Mouse (Mus musculus): Measurements from ENCODE around the gene Art1. TPM values are rescaled to one million over a fixed set of nuclear protein-coding genes. Genes with fewer than 3 reads are reported as not detected.

The Art1 gene
- polyA plus RNA-seq, 1 experiment from 2014 or later, result not detected

DNA sequence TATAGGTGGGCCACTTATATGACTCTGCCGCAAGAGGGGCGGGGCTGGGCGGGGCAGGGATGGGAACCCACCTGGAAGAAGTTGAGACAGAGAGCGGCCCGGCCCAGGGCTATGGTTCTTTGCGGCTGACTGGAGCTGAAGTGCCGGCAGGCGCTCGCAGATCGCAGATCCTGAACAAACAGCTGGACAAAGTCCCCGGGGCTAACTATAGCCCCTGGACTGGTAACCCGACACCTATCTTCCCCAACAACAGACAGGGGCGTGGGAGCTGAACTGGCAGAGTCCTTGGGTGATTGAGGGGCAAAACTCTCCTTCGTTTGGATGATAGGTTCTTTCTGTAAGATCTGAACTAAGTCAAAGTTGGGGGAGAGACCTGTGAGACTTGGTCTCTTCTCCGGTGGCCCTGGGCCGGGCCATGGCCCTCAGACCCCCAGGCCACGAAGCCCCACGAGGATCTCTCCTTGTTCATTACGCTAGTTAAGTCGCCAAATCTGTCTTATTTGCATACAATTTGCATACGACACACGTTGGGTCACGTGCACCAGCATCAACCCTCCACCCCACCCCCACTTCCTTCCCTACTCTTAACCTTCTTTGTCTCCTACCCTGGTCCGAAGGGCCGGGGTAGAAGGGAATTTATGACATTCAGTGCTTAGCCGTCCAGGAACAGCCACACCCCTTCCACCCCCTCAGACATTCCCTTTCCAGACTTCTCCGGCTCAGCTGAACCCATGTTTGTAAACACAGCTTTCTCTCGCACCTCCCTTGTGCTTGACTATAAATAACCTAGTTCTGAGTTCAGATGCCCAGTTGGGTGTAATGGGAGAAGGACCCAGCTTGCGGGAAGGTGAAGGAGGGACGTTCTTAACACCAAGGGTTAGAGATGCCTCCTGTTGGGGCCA lies 1.5 kb upstream of the Art1 start:
- 20% methylated on average over 30 of the region's 30 CpGs for WGBS (ENCODE audit: missing documents)

DNA sequence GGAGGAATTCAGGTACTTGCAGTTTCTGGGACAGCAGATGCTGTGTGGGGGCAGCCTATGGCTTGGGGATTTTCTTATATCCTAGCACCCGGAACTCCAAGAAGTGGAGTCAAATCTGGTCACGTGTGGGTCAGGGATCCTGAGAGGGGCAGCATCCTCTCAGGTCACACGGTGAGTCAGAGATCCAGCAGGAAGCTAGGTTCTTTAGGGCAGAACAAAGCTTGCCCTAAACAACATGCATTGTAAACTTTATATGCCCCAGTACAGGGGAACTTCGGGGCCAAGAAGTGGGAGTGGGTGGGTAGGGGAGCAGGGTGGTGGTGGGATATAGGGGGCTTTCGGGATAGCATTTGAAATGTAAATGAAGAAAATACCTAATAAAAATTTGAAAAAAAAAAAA lies 675 bp upstream of the Art1 start:
- H3K27ac ChIP-seq, result no peak overlapping the region
- no peaks in the 10 kb centered on the region for H3K79me2 ChIP-seq (ENCODE audit: inconsistent target)
- H3K36me3 ChIP-seq (ENCODE audit: inconsistent target), result no peaks in the 10 kb centered on the region
- WGBS (ENCODE audit: missing documents), result 89% methylated on average over 4 of the region's 5 CpGs
- no peak overlapping the region for H3K4me3 ChIP-seq (ENCODE audit: inconsistent target)

More for the DNA sequence above, 1.5 kb upstream of the Art1 start:
- no peak overlapping the region for H3K27ac ChIP-seq
- H3K4me3 ChIP-seq (ENCODE audit: inconsistent target), result no peak overlapping the region
- no peaks in the 10 kb centered on the region for H3K36me3 ChIP-seq (ENCODE audit: inconsistent target)
- H3K79me2 ChIP-seq (ENCODE audit: inconsistent target), result no peaks in the 10 kb centered on the region

DNA sequence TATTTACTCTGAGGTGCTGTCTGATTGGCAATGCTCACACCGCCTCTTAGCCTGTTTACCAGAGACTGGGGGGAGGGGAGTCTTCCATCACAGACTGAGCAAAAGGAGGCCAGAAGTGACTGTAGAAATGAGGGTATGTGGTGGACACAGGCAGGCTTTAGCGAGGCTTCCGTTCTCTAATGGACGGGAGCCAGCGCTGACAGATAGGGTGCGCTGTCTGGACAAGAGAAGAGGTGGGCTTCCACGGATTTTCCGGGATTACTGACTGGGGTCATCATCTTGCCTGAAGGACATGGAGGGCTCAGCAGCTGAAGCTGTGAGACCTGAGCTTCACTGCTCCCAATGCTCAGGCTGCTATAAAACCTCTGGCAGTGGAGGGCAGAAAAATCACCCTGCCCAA lies 698 bp downstream of the Art1 start:
- H3K79me2 ChIP-seq (ENCODE audit: inconsistent target), result no peaks in the 10 kb centered on the region
- H3K27ac ChIP-seq, result no peak overlapping the region
- H3K4me3 ChIP-seq (ENCODE audit: inconsistent target), result no peak overlapping the region
- WGBS (ENCODE audit: missing documents), result 86% methylated on average over 8 of the region's 8 CpGs
- H3K36me3 ChIP-seq (ENCODE audit: inconsistent target), result no peaks in the 10 kb centered on the region

DNA sequence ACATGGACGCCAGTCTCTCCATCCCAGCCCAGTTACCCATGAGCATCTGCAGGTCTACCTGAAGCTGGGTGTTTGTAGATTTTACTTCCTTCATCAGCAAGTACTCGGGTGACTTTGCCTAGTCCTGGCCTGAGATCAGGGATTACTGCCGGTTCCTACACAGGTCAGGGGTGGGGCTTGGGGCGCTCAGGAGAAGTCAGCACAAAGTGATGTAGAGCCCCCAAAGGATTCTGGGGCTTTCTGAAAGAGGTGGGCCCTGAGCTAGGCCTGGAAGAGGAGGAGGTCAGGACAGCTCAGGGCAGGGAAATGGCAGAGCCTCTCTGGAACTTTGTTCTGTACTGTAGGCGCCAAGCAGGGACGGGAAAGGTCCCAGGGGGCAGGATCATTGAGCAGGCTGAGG lies 1.2 kb downstream of the Art1 start:
- Histone ChIP-seq H3K79me2 (ENCODE audit: inconsistent target) (no peaks in the 10 kb centered on the region), H3K27ac (no peak overlapping the region), H3K36me3 (ENCODE audit: inconsistent target) (no peaks in the 10 kb centered on the region), H3K4me3 (ENCODE audit: inconsistent target) (no peak overlapping the region)
- WGBS (ENCODE audit: missing documents), result 80% methylated on average over 6 of the region's 6 CpGs

DNA sequence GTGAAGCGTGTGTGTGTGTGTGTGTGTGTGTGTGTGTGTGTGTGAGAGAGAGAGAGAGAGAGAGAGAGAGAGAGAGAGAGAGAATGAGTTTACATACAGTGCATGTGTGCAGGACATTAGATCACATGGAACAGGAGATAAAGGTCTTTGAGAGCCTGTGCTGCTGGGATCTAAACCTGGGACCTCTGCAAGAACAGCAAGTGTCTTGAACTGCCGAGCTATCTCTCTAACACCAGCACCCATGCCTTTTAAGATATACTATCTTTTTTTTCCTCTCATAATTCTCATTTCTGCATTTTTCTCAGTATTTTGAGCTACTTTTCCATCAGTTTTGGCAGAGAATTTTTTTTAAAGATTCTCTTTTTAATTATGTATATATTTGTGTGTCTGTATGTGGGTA lies 2.0 kb downstream of the Art1 start:
- no peak overlapping the region for H3K27ac ChIP-seq
- no peaks in the 10 kb centered on the region for H3K79me2 ChIP-seq (ENCODE audit: inconsistent target)
- H3K4me3 ChIP-seq (ENCODE audit: inconsistent target), result no peak overlapping the region
- H3K36me3 ChIP-seq (ENCODE audit: inconsistent target), result no peaks in the 10 kb centered on the region
- 81% methylated on average over 2 of the region's 2 CpGs for WGBS (ENCODE audit: missing documents)

DNA sequence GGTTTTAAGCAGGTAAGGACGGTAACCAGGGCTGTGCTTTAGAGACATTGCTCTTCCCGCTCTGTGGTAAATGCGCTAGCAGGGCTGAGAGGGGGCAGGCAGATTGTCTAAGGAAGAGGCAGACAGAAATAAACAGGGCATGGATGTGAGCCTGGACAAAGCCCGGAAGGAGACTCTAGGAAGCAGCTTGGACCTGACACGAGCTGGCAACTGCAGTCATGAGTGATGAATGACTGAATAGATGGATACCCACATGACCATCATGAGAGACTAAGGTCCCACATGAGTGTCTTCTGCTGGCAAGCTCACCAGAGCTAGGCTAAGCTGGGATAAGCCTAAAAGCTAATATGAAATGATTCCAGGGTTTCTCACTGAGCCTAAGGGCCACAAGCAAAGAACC lies 2.6 kb downstream of the Art1 start:
- Histone ChIP-seq H3K27ac (no peak overlapping the region), H3K4me3 (ENCODE audit: inconsistent target) (no peak overlapping the region), H3K36me3 (ENCODE audit: inconsistent target) (no peaks in the 10 kb centered on the region), H3K79me2 (ENCODE audit: inconsistent target) (no peaks in the 10 kb centered on the region)
- 80% methylated on average over 5 of the region's 5 CpGs for WGBS (ENCODE audit: missing documents)

DNA sequence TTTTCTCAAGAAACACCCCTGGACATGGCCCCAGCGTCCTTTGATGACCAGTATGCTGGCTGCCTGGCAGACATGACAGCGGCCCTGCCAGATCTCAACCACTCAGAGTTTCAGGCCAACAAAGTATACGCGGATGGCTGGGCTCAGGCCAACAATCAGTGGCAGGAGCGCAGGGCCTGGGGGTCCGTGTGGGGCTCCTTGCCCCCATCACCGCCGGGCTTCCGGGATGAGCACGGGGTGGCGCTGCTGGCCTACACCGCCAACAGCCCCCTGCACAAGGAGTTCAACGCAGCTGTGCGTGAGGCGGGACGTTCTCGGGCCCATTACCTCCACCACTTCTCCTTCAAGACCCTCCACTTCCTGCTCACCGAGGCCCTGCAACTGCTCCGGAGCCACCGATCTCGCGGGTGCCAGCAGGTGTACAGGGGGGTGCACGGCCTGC lies 5.2 kb downstream of the Art1 start:
- Histone ChIP-seq H3K79me2 (ENCODE audit: inconsistent target) (no peaks in the 10 kb centered on the region), H3K27ac (no peak overlapping the region), H3K36me3 (ENCODE audit: inconsistent target) (no peaks in the 10 kb centered on the region), H3K4me3 (ENCODE audit: inconsistent target) (no peak overlapping the region)
- 43% methylated on average over 20 of the region's 23 CpGs for WGBS (ENCODE audit: missing documents)

DNA sequence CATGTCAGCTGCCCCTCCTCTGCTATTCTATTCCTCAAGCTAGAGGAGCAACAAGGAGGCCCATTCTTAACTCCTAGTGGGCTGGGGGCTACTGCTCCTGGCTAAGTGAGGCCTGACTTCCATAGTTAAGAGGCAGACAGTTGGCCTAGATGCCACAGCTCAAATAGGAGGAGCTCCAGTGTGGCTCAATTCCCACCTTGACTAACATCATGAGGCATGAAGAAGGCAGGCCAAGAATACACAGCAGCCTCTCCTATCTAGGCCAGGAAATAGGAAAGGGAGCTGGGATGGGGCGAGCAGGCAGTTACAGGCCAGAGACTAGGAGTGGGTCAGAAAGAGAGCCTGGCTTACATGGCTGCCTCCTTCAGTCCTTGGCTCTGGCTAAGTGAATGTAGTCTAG lies 6.7 kb downstream of the Art1 start:
- WGBS (ENCODE audit: missing documents), result 100% methylated on average over 1 of the region's 1 CpGs
- H3K27ac ChIP-seq, result no peak overlapping the region
- H3K79me2 ChIP-seq (ENCODE audit: inconsistent target), result no peaks in the 10 kb centered on the region
- no peaks in the 10 kb centered on the region for H3K36me3 ChIP-seq (ENCODE audit: inconsistent target)
- H3K4me3 ChIP-seq (ENCODE audit: inconsistent target), result no peak overlapping the region

DNA sequence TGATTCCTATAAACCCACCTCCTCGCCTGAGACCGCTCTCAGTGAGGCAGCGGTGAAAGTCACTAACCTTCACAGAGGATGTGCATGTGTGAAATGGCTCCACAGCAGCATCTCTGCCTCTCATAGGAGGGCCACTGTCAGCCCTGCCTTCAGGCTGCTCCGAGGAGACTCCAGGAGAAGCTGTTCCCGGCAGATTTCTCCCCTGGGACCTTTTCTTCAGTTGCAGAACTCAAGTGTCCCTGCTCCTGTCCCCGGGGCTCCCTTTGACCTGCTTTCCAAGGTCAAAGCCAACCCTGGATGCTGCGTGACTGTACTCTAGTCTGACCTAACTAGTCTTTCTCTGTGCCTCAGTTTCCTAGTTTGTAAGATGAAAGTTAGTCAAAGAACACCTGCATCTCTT lies 7.6 kb downstream of the Art1 start, which contains the start of gene Art5:
TSS of gene Art5 (minus strand) at position 319 of the 400 bp plus-strand sequence.
- Histone ChIP-seq H3K4me3 (ENCODE audit: inconsistent target) (no peak within 1 kb of the TSS), H3K27ac (no peak within 1 kb of the TSS), H3K36me3 (ENCODE audit: inconsistent target) (no peaks in the 10 kb centered on the region), H3K79me2 (ENCODE audit: inconsistent target) (no peaks in the 10 kb centered on the region)
- 86% methylated on average over 7 of the region's 7 CpGs for WGBS (ENCODE audit: missing documents)

DNA sequence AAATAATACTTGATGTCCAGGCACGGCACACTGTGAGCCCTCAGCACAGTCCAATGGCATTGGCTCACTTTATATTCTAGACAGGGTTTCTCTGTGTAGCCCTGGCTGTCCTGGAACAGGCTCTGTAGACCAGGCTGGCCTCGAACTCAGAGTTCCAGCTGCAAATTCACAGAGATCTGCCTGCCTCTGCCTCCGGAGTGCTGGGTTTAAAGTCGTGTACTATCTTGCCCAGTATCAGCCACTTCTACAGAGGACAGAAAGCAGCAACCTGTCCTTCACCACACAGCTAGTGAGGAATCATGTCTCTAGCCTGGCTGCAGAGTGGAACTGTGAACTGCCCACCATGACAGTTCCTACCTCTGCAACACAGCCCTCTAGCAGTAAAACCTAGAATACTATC lies 8.2 kb downstream of the Art1 start:
- Histone ChIP-seq H3K36me3 (ENCODE audit: inconsistent target) (no peaks in the 10 kb centered on the region), H3K79me2 (ENCODE audit: inconsistent target) (no peaks in the 10 kb centered on the region), H3K27ac (no peak overlapping the region), H3K4me3 (ENCODE audit: inconsistent target) (no peak overlapping the region)
- WGBS (ENCODE audit: missing documents), result 88% methylated on average over 4 of the region's 4 CpGs

DNA sequence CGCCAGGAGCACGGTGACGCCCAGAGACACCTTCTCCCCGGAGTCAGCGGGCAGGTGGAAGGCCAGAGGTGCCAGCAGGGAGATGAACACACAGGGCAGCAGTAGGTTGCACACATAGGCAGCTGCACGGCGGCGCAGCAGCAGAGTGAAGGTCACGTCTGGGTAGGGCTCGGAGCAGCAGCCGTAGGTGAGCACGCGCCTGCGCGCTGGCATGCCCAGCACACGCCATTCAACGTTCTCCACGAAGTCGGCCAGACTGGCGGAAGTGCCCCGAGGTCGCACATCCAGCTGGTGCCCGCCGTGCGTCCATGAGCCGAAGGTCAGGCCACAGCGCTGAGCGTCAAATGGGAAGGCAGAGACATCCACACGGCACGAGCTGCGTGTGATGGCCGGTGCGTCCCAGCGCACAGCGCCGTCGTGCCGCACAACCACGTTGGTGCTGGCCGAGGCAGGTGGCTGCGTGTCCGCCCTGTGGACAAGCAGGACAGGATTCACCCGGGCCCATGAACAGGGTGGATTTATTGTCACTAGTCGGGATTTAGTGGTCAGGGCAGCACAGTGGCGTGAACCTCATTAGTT lies 11.7 kb downstream of the Art1 start:
- Histone ChIP-seq H3K4me3 (ENCODE audit: inconsistent target) (no peak overlapping the region), H3K27ac (no peak overlapping the region), H3K79me2 (ENCODE audit: inconsistent target) (no peaks in the 10 kb centered on the region), H3K36me3 (ENCODE audit: inconsistent target) (no peaks in the 10 kb centered on the region)
- WGBS (ENCODE audit: missing documents), result 93% methylated on average over 44 of the region's 45 CpGs

DNA sequence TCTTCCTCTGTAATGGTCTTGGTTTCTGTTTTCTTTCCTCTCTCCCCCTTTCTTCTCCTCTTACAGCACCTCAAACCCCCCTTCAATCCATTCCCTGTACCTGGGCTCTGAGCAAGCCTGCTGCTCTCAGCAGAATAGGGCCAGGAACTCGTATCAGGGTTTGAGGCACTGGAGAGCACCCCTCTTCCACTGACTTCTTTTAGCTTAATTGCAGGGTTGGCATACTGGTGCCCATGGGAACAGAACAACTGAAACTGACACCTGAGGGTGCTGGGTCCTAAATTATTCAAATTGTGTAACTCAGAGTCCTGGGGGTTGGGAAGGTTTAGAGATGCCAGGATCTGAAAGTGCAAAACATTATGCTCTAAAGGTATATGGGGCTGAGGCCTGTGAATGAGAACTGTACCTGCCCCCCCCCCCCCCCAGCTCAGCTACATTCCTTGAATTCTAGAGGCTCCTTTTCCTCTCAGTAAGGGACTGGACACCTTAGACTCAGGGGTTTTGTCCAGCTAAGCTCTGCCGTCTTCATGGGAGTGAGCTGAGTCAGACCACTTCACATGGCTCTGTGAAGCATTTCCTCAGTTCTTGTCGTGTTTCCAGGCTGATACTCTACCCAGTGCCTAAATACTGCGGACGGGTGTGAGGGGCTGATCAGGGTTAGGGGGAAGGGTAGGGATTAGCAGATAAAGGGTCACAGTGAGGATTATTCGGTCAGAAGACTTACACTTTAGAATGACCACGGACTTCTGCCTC lies 15.2 kb downstream of the Art1 start, which contains the start of gene Chrna10:
TSS of gene Chrna10 (minus strand) at position 250 of the 753 bp plus-strand sequence.
- WGBS (ENCODE audit: missing documents), result 76% methylated on average over 7 of the region's 7 CpGs
- peaks cover 23% of the 10 kb centered on the region for H3K36me3 ChIP-seq (ENCODE audit: inconsistent target)
- H3K27ac ChIP-seq, result no peak within 1 kb of the TSS
- no peak within 1 kb of the TSS for H3K4me3 ChIP-seq (ENCODE audit: inconsistent target)
- no peaks in the 10 kb centered on the region for H3K79me2 ChIP-seq (ENCODE audit: inconsistent target)

DNA sequence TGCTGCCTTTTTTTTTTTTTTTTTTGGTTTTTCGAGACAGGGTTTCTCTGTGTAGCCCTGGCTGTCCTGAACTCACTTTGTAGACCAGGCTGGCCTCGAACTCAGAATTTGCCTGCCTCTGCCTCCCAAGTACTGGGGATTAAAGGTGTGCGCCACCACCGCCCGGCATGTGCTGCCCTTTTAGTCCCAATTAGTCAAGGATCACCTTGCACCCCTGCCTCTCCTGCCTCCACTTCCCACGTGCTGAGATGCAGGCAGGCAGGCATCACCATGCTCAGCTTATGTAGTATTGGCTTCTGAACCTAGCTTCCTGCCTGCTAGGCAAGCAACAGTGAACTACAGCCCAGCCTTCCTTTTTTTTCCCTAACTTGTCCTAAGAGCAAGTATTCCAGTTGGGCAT lies 15.8 kb downstream of the Art1 start:
- Histone ChIP-seq H3K36me3 (ENCODE audit: inconsistent target) (peaks cover 29% of the 10 kb centered on the region), H3K27ac (no peak overlapping the region), H3K4me3 (ENCODE audit: inconsistent target) (no peak overlapping the region), H3K79me2 (ENCODE audit: inconsistent target) (no peaks in the 10 kb centered on the region)
- WGBS (ENCODE audit: missing documents), result 85% methylated on average over 6 of the region's 6 CpGs

DNA sequence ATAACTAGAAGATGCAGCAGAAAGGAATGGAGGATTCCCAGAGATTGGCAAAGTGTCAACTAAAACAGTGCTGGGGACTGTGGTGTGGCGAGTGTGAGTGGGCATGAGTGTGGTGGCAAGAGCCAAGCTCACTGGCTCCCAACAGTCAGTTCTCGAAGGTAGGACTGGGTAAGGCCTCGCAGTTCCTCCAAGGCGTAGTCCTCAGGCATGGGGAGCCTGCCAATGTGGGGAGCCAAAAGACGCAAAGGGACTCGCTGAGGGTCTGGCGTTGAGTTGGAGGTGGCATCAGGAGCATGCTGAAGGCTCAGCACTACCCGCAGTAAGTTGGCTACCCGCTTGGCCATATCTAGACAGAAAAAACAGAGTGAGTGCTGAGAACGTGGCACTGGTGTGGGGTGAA lies 18.8 kb downstream of the Art1 start:
- Histone ChIP-seq H3K36me3 (ENCODE audit: inconsistent target) (peaks cover 58% of the 10 kb centered on the region), H3K4me3 (ENCODE audit: inconsistent target) (no peak overlapping the region), H3K79me2 (ENCODE audit: inconsistent target) (no peaks in the 10 kb centered on the region), H3K27ac (no peak overlapping the region)
- 97% methylated on average over 10 of the region's 10 CpGs for WGBS (ENCODE audit: missing documents)

DNA sequence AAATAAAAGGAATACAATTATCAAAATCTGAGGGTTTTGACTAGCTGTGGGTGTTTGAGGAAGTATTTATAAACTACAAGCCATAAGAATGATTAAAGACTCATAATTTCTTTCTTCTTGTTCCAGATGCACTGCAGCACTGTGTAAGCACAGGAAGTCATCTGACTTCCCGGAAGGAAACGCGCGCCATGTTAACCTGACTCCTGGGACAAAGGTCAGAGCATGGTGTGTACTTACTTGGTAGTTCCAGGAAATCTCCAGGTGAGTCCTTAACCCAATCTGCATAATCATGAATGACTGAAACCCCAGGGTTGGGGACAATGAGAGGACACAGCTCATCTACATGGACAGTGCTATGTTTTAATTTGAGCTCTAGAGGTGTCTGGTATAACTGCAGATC lies 30.9 kb downstream of the Art1 start:
- H3K27ac ChIP-seq, result no peak overlapping the region
- H3K4me3 ChIP-seq (ENCODE audit: inconsistent target), result no peak overlapping the region
- H3K36me3 ChIP-seq (ENCODE audit: inconsistent target), result peaks cover 79% of the 10 kb centered on the region
- 75% methylated on average over 4 of the region's 4 CpGs for WGBS (ENCODE audit: missing documents)
- no peaks in the 10 kb centered on the region for H3K79me2 ChIP-seq (ENCODE audit: inconsistent target)

Measured in macrophage (primary cell).